Mouse (Mus musculus) heart, adult 18-20 months (tissue): ENCODE results near the gene Adamts10. TPM values are rescaled to one million over a fixed set of nuclear protein-coding genes. Genes with fewer than 3 reads are reported as not detected.

ENCODE experiments used
- DNase-seq, 2 experiments: peaks; one replicate each; pipeline ENCODE4 v3.0.0; 2021 to 2022; ENCODE audit warnings: mixed read lengths in 1 of 2
- total RNA-seq, 2 experiments: library from RNA; stranded (reverse); gene quantifications; 2 replicates each; pipeline ENCODE4 v1.2.3; 2021

Adamts10 gene
- total RNA-seq, 2 experiments from 2014 or later = 7.8 to 9.4 TPM

GRCm38 (mm10) chr17:33552964-33553363 lies 29.0 kb downstream of the Adamts10 start:
- peak in 1 of 2 experiments; percentile 36 for DNase-seq

GRCm38 (mm10) chr17:33554536-33554935 lies 30.5 kb downstream of the Adamts10 start:
- DNase-seq = no peak

DNA sequence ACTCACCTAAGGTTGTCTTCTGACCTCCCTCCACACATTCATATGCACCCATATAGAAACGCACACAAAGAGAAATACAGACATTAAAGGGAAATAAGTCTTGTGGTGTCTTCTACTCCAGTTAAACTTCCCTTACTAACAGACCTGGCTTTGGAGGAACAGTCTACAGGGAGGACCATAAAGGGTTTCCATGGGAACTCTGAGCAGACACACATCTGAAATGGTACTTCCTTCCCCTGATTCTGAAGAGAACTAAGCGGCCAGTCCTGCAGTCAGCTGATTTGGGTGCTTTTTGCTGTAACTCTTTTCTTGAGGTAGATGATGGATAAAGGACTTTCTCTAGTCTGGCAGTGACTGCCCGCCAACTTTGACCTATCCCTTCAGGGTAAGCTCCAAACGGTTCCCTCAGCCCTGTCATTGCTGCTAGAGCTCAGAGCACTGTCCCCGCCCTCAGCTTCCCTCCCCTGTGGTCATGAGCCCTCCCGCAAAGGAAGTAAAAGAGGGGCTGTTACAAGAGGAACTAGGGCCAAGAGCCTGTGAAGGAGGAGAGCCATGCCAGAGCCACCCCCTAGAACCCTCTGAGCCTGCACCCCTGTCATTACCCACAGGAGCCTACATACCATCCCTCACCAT lies 31.3 kb downstream of the Adamts10 start, which contains the start of gene Myo1f:
TSS of gene Myo1f (plus strand) at position 485 of the 633 bp plus-strand sequence.
- DNase-seq = peak; percentile 36 to 72

DNA sequence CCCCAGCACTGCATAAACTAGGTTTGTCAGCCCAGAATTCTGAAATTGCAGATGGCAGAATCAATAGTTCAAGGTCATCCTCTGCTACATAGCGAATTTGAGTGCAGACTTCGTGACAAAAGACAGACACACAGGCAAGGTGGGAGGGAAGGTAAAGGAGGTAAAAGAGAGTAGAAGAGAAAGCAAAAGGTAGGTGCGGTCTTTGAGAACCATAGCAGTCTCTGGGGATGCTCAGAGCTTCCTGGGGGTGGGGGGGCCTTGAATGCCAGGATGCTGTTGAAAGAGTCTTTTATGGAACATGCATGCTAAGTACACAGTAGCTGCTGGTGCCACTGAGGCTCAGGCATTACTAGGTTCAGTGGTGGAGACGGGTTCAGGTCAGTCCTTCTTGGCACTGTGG lies 33.9 kb downstream of the Adamts10 start:
- DNase-seq = no peak

GRCm38 (mm10) chr17:33563527-33564076 lies 39.6 kb downstream of the Adamts10 start:
- peak in 1 of 2 experiments; percentile 52 for DNase-seq

DNA sequence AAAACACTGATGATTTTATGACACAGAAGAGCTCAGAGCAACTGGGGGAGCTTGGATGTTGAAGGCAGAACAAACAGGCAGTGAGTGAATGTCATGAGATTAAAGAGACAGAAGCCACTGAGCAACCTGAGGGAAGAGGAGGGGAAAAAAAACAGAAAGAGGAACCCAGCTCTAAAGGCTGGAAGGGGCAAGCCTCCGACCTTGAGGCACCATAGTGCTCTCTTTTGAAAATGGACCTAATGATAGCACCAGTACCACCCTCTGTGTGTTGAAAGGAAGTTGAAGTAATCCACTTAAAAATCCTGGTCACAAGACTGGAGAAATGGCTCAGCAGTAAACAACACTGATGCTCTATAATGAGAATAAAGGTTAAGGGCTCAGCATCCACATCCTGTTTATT lies 40.6 kb downstream of the Adamts10 start:
- no peak for DNase-seq

GRCm38 (mm10) chr17:33566182-33566581 lies 42.2 kb downstream of the Adamts10 start:
- DNase-seq = peak in 1 of 2 experiments; percentile 34

GRCm38 (mm10) chr17:33584061-33584460 lies 60.1 kb downstream of the Adamts10 start:
- DNase-seq = no peak

GRCm38 (mm10) chr17:33586011-33586410 lies 62.0 kb downstream of the Adamts10 start:
- no peak for DNase-seq

DNA sequence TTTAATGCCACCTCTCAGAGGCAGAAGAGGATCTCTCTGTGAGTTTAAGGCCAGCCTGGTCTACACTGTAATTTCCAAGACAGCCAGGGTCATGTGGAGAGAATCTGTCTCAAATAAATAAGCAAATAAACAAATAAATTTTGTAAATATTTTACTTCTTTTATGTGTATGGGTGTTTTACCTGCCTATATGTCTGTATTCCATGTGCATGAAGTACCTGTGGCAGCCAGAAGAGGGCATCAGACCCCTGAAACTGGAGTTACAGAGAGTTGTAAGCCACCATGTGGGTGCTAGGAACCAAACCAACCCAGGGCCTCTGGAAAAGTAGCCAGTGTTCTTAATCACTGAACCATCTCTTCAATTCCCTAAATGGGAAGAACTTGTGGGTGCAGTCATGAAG lies 73.3 kb downstream of the Adamts10 start:
- no peak for DNase-seq

DNA sequence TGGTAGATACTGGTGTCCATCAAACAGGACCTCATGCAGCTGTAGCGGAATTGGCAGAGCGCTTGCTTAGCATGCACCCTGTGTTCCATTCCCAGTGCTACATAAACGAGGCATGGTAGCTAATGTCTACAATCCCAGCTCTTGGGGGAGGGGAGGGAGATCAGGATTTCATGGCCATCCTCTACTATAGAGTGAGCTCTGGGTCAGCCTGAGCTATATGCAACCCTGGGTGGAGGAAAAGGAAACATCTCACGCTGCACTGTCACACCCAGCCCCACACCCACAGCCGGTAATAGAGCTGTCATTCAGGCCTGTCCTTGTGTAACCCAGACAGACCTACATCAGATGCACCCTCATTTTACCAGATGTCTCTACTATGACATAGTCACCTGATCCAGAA lies 74.5 kb downstream of the Adamts10 start:
- no peak for DNase-seq

DNA sequence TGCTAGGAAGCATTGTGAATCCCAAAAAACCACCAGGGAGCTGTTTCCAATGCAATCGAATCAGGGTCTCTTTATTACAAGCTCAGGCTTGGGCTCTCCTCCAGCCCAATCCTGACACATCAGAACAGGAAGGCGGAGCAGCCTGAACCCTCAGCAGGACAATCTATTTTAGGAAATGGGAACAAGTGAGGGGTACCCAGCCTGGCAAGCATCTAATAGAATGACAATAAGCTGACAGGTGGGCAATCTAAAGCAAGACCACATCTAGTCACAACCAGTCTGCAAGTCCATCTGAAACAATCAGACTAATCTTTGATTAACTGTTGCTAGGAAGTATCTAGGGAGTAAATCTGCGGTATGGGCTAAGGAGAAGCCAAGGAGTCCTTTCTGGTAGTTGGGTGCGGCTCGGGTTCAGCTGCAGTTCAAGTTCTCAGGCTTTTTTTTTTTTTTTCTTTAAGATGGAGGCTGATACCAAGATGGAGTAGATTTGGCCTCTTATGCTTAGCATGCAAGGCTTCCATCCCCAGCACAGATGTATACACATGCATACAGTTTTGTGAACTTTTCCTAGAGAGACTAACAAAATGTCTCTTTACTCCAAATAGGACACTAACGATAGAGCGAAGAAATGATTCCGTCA lies 76.0 kb downstream of the Adamts10 start:
- DNase-seq = no peak

GRCm38 (mm10) chr17:33600831-33601230 lies 76.8 kb downstream of the Adamts10 start:
- DNase-seq = no peak

DNA sequence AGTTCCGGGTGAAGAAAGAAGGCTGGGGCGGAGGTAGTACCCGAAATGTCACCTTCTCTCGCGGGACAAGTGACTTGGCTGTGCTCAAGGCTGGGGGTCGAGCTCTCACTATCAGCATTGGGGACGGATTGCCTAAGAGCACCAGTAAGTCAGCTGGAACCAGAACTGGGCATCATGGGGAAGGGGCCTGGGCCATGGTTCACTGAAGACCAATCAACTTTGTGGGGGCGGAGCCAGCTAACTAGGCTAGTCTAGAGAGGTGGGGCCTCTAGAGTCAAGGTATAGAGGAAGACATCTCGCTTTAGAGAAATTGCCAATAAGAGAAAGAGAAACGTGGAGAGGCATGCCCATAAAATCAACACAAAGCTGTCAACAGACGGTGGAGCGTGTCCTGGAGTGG lies 77.9 kb downstream of the Adamts10 start:
- no peak for DNase-seq

Other genes with a start within 250 kb of the Adamts10 start
- gene Zfp955b, start 234.7 kb upstream of the Adamts10 start, total RNA-seq = 1 to 10 TPM; 9.1 to 9.4 TPM
- gene Zfp81, start 165.3 kb upstream of the Adamts10 start, total RNA-seq = 1 to 10 TPM; 4.9 to 5.0 TPM
- gene Zfp101, start 129.6 kb upstream of the Adamts10 start, total RNA-seq = 1 to 10 TPM; 2.5 to 5.4 TPM
- not detected for gene Actl9, start 91.3 kb upstream of the Adamts10 start, total RNA-seq
- gene Myo1f, start 31.5 kb downstream of the Adamts10 start, total RNA-seq = 1 to 10 TPM; 1.9 to 3.0 TPM
- gene Zfp414, start 104.9 kb downstream of the Adamts10 start, total RNA-seq = 1 to 10 TPM; 7.9 to 9.9 TPM
- under 1 TPM; 0.10 to 0.31 TPM for gene Pram1, start 113.9 kb downstream of the Adamts10 start, total RNA-seq
- gene Hnrnpm, start 162.7 kb downstream of the Adamts10 start, total RNA-seq = 10 to 100 TPM; 89.0 to 93.4 TPM
- gene March2, start 194.5 kb downstream of the Adamts10 start, total RNA-seq = 100 to 1,000 TPM; 131 to 133 TPM
- 100 to 1,000 TPM; 202 to 251 TPM for gene Rab11b, start 236.3 kb downstream of the Adamts10 start, total RNA-seq